Mouse (Mus musculus) ES-Bruce4 (cell line): ENCODE data around the gene Tmem159. TPM values are rescaled to one million over a fixed set of nuclear protein-coding genes. Genes with fewer than 3 reads are reported as not detected.

ENCODE experiments used
- H3K27ac ChIP-seq: 2 replicates; pipeline ENCODE4 v1.5.1; 2012; ENCODE audit warnings: low read length, inconsistent platforms; ENCODE audit not compliant: insufficient read depth
- H3K27me3 ChIP-seq: 2 replicates; pipeline ENCODE4 v1.6.1; 2012; ENCODE audit warnings: mild to moderate bottlenecking, low read length, inconsistent platforms; ENCODE audit not compliant: control insufficient read depth, poor library complexity, insufficient read depth, severe bottlenecking
- H3K36me3 ChIP-seq: 2 replicates; pipeline ENCODE4 v1.6.1; 2012; ENCODE audit warnings: inconsistent platforms, mild to moderate bottlenecking, low read length, moderate library complexity; ENCODE audit not compliant: control insufficient read depth, poor library complexity, insufficient read depth, severe bottlenecking
- H3K4me1 ChIP-seq: one replicate; pipeline ENCODE4 v1.8.1; 2011; ENCODE audit warnings: low read length; ENCODE audit not compliant: control insufficient read depth, insufficient read depth
- H3K4me3 ChIP-seq: 2 replicates; pipeline ENCODE4 v1.5.1; 2011; ENCODE audit warnings: low read depth, mild to moderate bottlenecking, low read length
- H3K9ac ChIP-seq: 2 replicates; pipeline ENCODE4 v1.6.1; 2012; ENCODE audit warnings: low read depth, mild to moderate bottlenecking, inconsistent platforms; ENCODE audit not compliant: poor library complexity, severe bottlenecking
- H3K9me3 ChIP-seq: replicated peaks from 2 replicates; pipeline ENCODE4 v1.6.1; 2012; ENCODE audit warnings: mild to moderate bottlenecking, low read length, inconsistent platforms; ENCODE audit not compliant: control insufficient read depth, poor library complexity, insufficient read depth, severe bottlenecking
- CTCF ChIP-seq: IDR thresholded peaks from one replicate; pipeline ENCODE4 v1.8.1; 2011; ENCODE audit warnings: low read depth, low read length
- EP300 ChIP-seq: IDR thresholded peaks from 2 replicates; pipeline ENCODE4 v1.6.1; 2011; ENCODE audit warnings: low read depth, low read length; ENCODE audit not compliant: insufficient read depth
- POLR2A ChIP-seq: IDR thresholded peaks from one replicate; pipeline ENCODE4 v1.8.1; 2011; ENCODE audit warnings: low read length; ENCODE audit not compliant: insufficient read depth
- polyA plus RNA-seq: library from polyadenylated mRNA; stranded (reverse); fragments of >200 nt; gene quantifications from 2 replicates; pipeline ENCODE4 v1.2.4, GENCODE M21; 2011; ENCODE audit warnings: low read depth; ENCODE audit not compliant: missing spikeins, insufficient read depth, insufficient read length

Gene Tmem159
- polyA plus RNA-seq, 1 experiment, result 14.5 TPM

- H3K4me3 ChIP-seq, result no peak overlapping the region
- no peaks in the 10 kb centered on the region for H3K9me3 ChIP-seq
- H3K9ac ChIP-seq, result no peak overlapping the region
- no peak overlapping the region for H3K27ac ChIP-seq
- H3K4me1 ChIP-seq, result no peaks in the 10 kb centered on the region
- H3K27me3 ChIP-seq, result no peaks in the 10 kb centered on the region
- H3K36me3 ChIP-seq, result no peaks in the 10 kb centered on the region
- TF ChIP-seq POLR2A (no peak), EP300 (no peak), CTCF (no peak)
Measured at GRCm38 (mm10) chr7:120080177-120080576, 22.0 kb upstream of the Tmem159 start.

- no peaks in the 10 kb centered on the region for H3K36me3 ChIP-seq
- no peaks in the 10 kb centered on the region for H3K27me3 ChIP-seq
- TF ChIP-seq EP300 (no peak), POLR2A (no peak), CTCF (no peak)
- no peak overlapping the region for H3K27ac ChIP-seq
- H3K9ac ChIP-seq, result no peak overlapping the region
- no peak overlapping the region for H3K4me3 ChIP-seq
- no peaks in the 10 kb centered on the region for H3K4me1 ChIP-seq
- no peaks in the 10 kb centered on the region for H3K9me3 ChIP-seq
Measured at GRCm38 (mm10) chr7:120093033-120093432, 9.1 kb upstream of the Tmem159 start.

GRCm38 (mm10) chr7:120094216-120094615 is 7.9 kb upstream of the Tmem159 start:
- Histone ChIP-seq H3K36me3 (no peaks in the 10 kb centered on the region), H3K27me3 (no peaks in the 10 kb centered on the region), H3K4me3 (no peak overlapping the region), H3K9ac (no peak overlapping the region), H3K27ac (no peak overlapping the region), H3K4me1 (no peaks in the 10 kb centered on the region), H3K9me3 (no peaks in the 10 kb centered on the region)
- TF ChIP-seq CTCF (no peak), POLR2A (no peak), EP300 (no peak)

- Histone ChIP-seq H3K4me3 (no peak within 1 kb of the TSS), H3K27me3 (no peaks in the 10 kb centered on the region), H3K9me3 (no peaks in the 10 kb centered on the region), H3K4me1 (no peaks in the 10 kb centered on the region), H3K9ac (no peak within 1 kb of the TSS), H3K36me3 (no peaks in the 10 kb centered on the region), H3K27ac (no peak within 1 kb of the TSS)
- TF ChIP-seq POLR2A, result no peak
- no peak for TF ChIP-seq CTCF
- no peak for TF ChIP-seq EP300
Measured at GRCm38 (mm10) chr7:120095180-120095579, 7.0 kb upstream of the Tmem159 start, which contains the start of gene Dnah3. TSS of gene Dnah3 (minus strand) at chr7:120095280.

- TF ChIP-seq CTCF, result peak; percentile 52
- no peak for TF ChIP-seq EP300
- Histone ChIP-seq H3K27me3 (no peaks in the 10 kb centered on the region), H3K9me3 (no peaks in the 10 kb centered on the region), H3K9ac (no peak overlapping the region), H3K27ac (no peak overlapping the region), H3K4me3 (no peak overlapping the region), H3K36me3 (no peaks in the 10 kb centered on the region), H3K4me1 (peaks cover 2% of the 10 kb centered on the region)
Measured at GRCm38 (mm10) chr7:120097845-120098244, 4.3 kb upstream of the Tmem159 start.

- Histone ChIP-seq H3K36me3 (no peaks in the 10 kb centered on the region), H3K9me3 (no peaks in the 10 kb centered on the region), H3K4me3 (no peak overlapping the region), H3K27me3 (no peaks in the 10 kb centered on the region), H3K9ac (no peak overlapping the region), H3K27ac (no peak overlapping the region), H3K4me1 (peaks cover 4% of the 10 kb centered on the region)
- TF ChIP-seq POLR2A (no peak), EP300 (no peak), CTCF (peak; percentile 95)
Measured at GRCm38 (mm10) chr7:120098403-120098802, 3.8 kb upstream of the Tmem159 start.

GRCm38 (mm10) chr7:120103019-120103567 is 940 bp downstream of the Tmem159 start:
- TF ChIP-seq CTCF, result no peak
- TF ChIP-seq EP300, result no peak
- TF ChIP-seq POLR2A, result no peak
- peak overlapping the region; percentile 19; the same call in 1 of the 2 replicates for H3K27ac ChIP-seq

More at GRCm38 (mm10) chr7:120103019-120103567, 940 bp downstream of the Tmem159 start:
- H3K9ac ChIP-seq, result peak overlapping the region; percentile 23
- no peaks in the 10 kb centered on the region for H3K36me3 ChIP-seq
- H3K9me3 ChIP-seq, result no peaks in the 10 kb centered on the region
- H3K27me3 ChIP-seq, result no peaks in the 10 kb centered on the region
- H3K4me3 ChIP-seq, result peak overlapping the region; percentile 78
- peaks cover 4% of the 10 kb centered on the region for H3K4me1 ChIP-seq
